Mouse (Mus musculus) hindbrain, embryonic 15.5 days (tissue): ENCODE results near the gene Tmem101. TPM values are rescaled to one million over a fixed set of nuclear protein-coding genes. Genes with fewer than 3 reads are reported as not detected.
"Not testable (repeated sequence)": the region's sequence is repeated elsewhere in the genome, so short reads cannot be mapped to it uniquely, and the experiment has no call there.

Experiments
- ATAC-seq: fragments of 200-750 bp; cut with Nextera tagmentation; 2 replicates; pipeline ENCODE4 v1.8.0; 2017; ENCODE audit warnings: low read depth, moderate number of reproducible peaks, moderate TSS enrichment; ENCODE audit not compliant: low FRiP score
- H3K27ac ChIP-seq: fragments of 300-500 bp; sonication (generic); replicated peaks from 2 replicates; pipeline ENCODE4 v1.5.1; 2015; ENCODE audit warnings: mild to moderate bottlenecking, inconsistent platforms
- H3K27me3 ChIP-seq: fragments of 300-500 bp; sonication (generic); 2 replicates; pipeline ENCODE4 v1.6.1; 2015; ENCODE audit warnings: control low read depth, inconsistent platforms
- H3K36me3 ChIP-seq: fragments of 300-500 bp; sonication (generic); 2 replicates; pipeline ENCODE4 v1.6.1; 2015; ENCODE audit warnings: control low read depth, inconsistent platforms
- H3K4me1 ChIP-seq: fragments of 300-500 bp; sonication (generic); replicated peaks from 2 replicates; pipeline ENCODE4 v1.6.1; 2015; ENCODE audit warnings: control low read depth, inconsistent platforms
- H3K4me2 ChIP-seq: fragments of 300-500 bp; sonication (generic); 2 replicates; pipeline ENCODE4 v1.6.1; 2015; ENCODE audit warnings: moderate library complexity, mild to moderate bottlenecking, inconsistent platforms
- H3K4me3 ChIP-seq: fragments of 300-500 bp; sonication (generic); 2 replicates; pipeline ENCODE4 v1.5.1; 2015; ENCODE audit warnings: mild to moderate bottlenecking, inconsistent platforms
- H3K9ac ChIP-seq: fragments of 300-500 bp; sonication (generic); 2 replicates; pipeline ENCODE4 v1.6.1; 2015; ENCODE audit warnings: inconsistent platforms
- H3K9me3 ChIP-seq: fragments of 300-500 bp; sonication (generic); 2 replicates; pipeline ENCODE4 v1.6.1; 2016; ENCODE audit warnings: control low read depth, inconsistent platforms
- WGBS: fragments of 180-500 bp; shearing (Covaris S2); methylation state at CpG from one replicate; pipeline ENCODE4 v1.1.7; 2015; 5-methylcytosine and 5-hydroxymethylcytosine counted together
- polyA plus RNA-seq: library from polyadenylated mRNA; unstranded; fragments of >200 nt; fragmentation: Nextera tagmentation; extraction: Ambion mirVana; gene quantifications from 2 replicates; pipeline ENCODE4 v1.2.1, GENCODE M21; 2015

The Tmem101 gene
- polyA plus RNA-seq, 1 experiment from 2014 or later, result 41.8 TPM

- peak within 1 kb of the TSS; percentile 84 for H3K4me3 ChIP-seq
- peaks cover 19% of the 10 kb centered on the region for H3K36me3 ChIP-seq
- H3K4me2 ChIP-seq, result peak within 1 kb of the TSS; percentile 69
- peak within 1 kb of the TSS; percentile 95 for H3K27ac ChIP-seq
- H3K27me3 ChIP-seq, result no peaks in the 10 kb centered on the region
- H3K4me1 ChIP-seq, result peaks cover 31% of the 10 kb centered on the region
- no peaks in the 10 kb centered on the region for H3K9me3 ChIP-seq
- ATAC-seq, result peak; percentile 88
- WGBS, result under 1% methylated on average over 65 of the region's 70 CpGs
- H3K9ac ChIP-seq, result peak within 1 kb of the TSS; percentile 89
Measured at GRCm38 (mm10) chr11:102184646-102185495, 28.7 kb upstream of the Tmem101 start, which contains the start of gene Lsm12. Gene Lsm12 (minus strand): TSS chr11:102185296.

GRCm38 (mm10) chr11:102184253-102184645 lies 28.0 kb upstream of the Tmem101 start:
- WGBS, result 9% methylated on average over 7 of the region's 7 CpGs
- Histone ChIP-seq H3K27ac (peak overlapping the region; percentile 95), H3K4me3 (peak overlapping the region; percentile 84), H3K9me3 (no peaks in the 10 kb centered on the region), H3K9ac (peak overlapping the region; percentile 89), H3K27me3 (no peaks in the 10 kb centered on the region), H3K4me2 (peak overlapping the region; percentile 69), H3K4me1 (peaks cover 28% of the 10 kb centered on the region), H3K36me3 (peaks cover 19% of the 10 kb centered on the region)
- no peak for ATAC-seq

GRCm38 (mm10) chr11:102179836-102180235 lies 23.6 kb upstream of the Tmem101 start:
- Histone ChIP-seq H3K4me1 (peaks cover 16% of the 10 kb centered on the region), H3K27ac (no peak overlapping the region), H3K36me3 (peaks cover 38% of the 10 kb centered on the region), H3K9me3 (no peaks in the 10 kb centered on the region), H3K9ac (no peak overlapping the region), H3K4me2 (no peak overlapping the region), H3K4me3 (no peak overlapping the region), H3K27me3 (no peaks in the 10 kb centered on the region)
- no peak for ATAC-seq

GRCm38 (mm10) chr11:102168689-102169088 lies 12.5 kb upstream of the Tmem101 start:
- Histone ChIP-seq H3K9me3 (no peaks in the 10 kb centered on the region), H3K9ac (no peak overlapping the region), H3K27ac (no peak overlapping the region), H3K4me3 (no peak overlapping the region), H3K27me3 (no peaks in the 10 kb centered on the region), H3K4me1 (no peaks in the 10 kb centered on the region), H3K36me3 (peaks cover 32% of the 10 kb centered on the region), H3K4me2 (no peak overlapping the region)
- 89% methylated on average over 5 of the region's 5 CpGs for WGBS
- no peak for ATAC-seq

- Histone ChIP-seq H3K27me3 (no peaks in the 10 kb centered on the region), H3K9ac (no peak overlapping the region), H3K4me3 (no peak overlapping the region), H3K27ac (no peak overlapping the region), H3K4me2 (no peak overlapping the region), H3K36me3 (peaks cover 41% of the 10 kb centered on the region), H3K9me3 (no peaks in the 10 kb centered on the region), H3K4me1 (no peaks in the 10 kb centered on the region)
- ATAC-seq, result no peak
- 86% methylated on average over 5 of the region's 5 CpGs for WGBS
Measured at GRCm38 (mm10) chr11:102167539-102167938, 11.3 kb upstream of the Tmem101 start.

- Histone ChIP-seq H3K27me3 (no peaks in the 10 kb centered on the region), H3K9ac (no peak overlapping the region), H3K27ac (no peak overlapping the region), H3K36me3 (peaks cover 49% of the 10 kb centered on the region), H3K9me3 (no peaks in the 10 kb centered on the region), H3K4me3 (no peak overlapping the region), H3K4me2 (no peak overlapping the region), H3K4me1 (no peaks in the 10 kb centered on the region)
- peak; percentile 45; the same call in 1 of the 2 replicates for ATAC-seq
- WGBS, result 67% methylated on average over 6 of the region's 6 CpGs
Measured at GRCm38 (mm10) chr11:102165971-102166722, 9.9 kb upstream of the Tmem101 start.

GRCm38 (mm10) chr11:102159781-102160180 lies 3.6 kb upstream of the Tmem101 start:
- 74% methylated on average over 5 of the region's 5 CpGs for WGBS
- H3K4me2 ChIP-seq, result no peak overlapping the region
- no peak for ATAC-seq

GRCm38 (mm10) chr11:102158024-102158423 lies 1.8 kb upstream of the Tmem101 start:
- not testable (repeated sequence) for H3K9me3 ChIP-seq, H3K4me3 ChIP-seq, H3K9ac ChIP-seq, H3K27me3 ChIP-seq, ATAC-seq, H3K4me2 ChIP-seq, H3K27ac ChIP-seq
- H3K36me3 ChIP-seq, result peaks cover 14% of the 10 kb centered on the region
- 87% methylated on average over 2 of the region's 2 CpGs for whole genome bisulfite sequencing
- peaks cover 12% of the 10 kb centered on the region for H3K4me1 ChIP-seq

More at GRCm38 (mm10) chr11:102159781-102160180, 3.6 kb upstream of the Tmem101 start:
- Histone ChIP-seq H3K9me3 (no peaks in the 10 kb centered on the region), H3K27ac (no peak overlapping the region), H3K4me3 (no peak overlapping the region), H3K36me3 (peaks cover 26% of the 10 kb centered on the region), H3K9ac (no peak overlapping the region), H3K4me1 (peaks cover 9% of the 10 kb centered on the region), H3K27me3 (no peaks in the 10 kb centered on the region)

- Histone ChIP-seq H3K4me1 (peaks cover 12% of the 10 kb centered on the region), H3K27me3 (no peaks in the 10 kb centered on the region), H3K4me3 (no peak overlapping the region), H3K4me2 (peak overlapping the region; percentile 96; the same call in 1 of the 2 replicates), H3K36me3 (peaks cover 11% of the 10 kb centered on the region; the same call in 1 of the 2 replicates), H3K9me3 (no peaks in the 10 kb centered on the region), H3K9ac (no peak overlapping the region), H3K27ac (no peak overlapping the region)
- 8% methylated on average over 1 of the region's 1 CpGs for WGBS
- ATAC-seq, result no peak
Measured at GRCm38 (mm10) chr11:102156786-102157089, 534 bp upstream of the Tmem101 start.

GRCm38 (mm10) chr11:102147213-102147989 lies 8.8 kb downstream of the Tmem101 start:
- Histone ChIP-seq H3K4me1 (peaks cover 19% of the 10 kb centered on the region), H3K36me3 (no peaks in the 10 kb centered on the region), H3K4me3 (no peak overlapping the region), H3K9me3 (no peaks in the 10 kb centered on the region), H3K27me3 (peaks cover 77% of the 10 kb centered on the region), H3K4me2 (no peak overlapping the region), H3K9ac (no peak overlapping the region), H3K27ac (no peak overlapping the region)
- 12% methylated on average over 34 of the region's 34 CpGs for WGBS
- no peak for ATAC-seq

- Histone ChIP-seq H3K36me3 (no peaks in the 10 kb centered on the region), H3K4me3 (no peak overlapping the region), H3K27me3 (peaks cover 80% of the 10 kb centered on the region), H3K9ac (no peak overlapping the region), H3K4me2 (no peak overlapping the region), H3K4me1 (peaks cover 19% of the 10 kb centered on the region), H3K27ac (no peak overlapping the region), H3K9me3 (no peaks in the 10 kb centered on the region)
- 10% methylated on average over 17 of the region's 17 CpGs for WGBS
- no peak for ATAC-seq
Measured at GRCm38 (mm10) chr11:102146531-102146930, 9.7 kb downstream of the Tmem101 start.
